In the genomic region with DNA sequence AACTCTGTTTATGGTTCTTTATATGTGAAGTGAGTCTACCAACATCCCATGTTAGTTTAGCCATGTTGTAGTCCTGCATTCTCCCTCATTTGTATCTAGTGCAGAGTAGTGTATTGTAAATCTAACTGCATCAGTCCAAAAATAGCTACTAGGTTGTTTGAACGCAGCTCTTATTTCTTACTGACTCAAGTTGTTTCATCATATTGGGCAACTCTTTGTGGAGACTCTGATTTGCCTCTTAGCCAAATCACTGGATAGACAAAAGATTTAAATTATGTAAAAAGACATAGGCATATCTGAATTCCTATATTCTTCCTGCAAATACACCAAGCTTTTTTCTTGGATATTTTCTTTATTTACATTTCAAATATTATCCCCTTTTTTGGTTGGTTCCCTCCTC, we compare ENCODE assay signal across 26 mouse cellular contexts.
"Had no signal": no experiment of that assay in that cellular context is flagged by ENCODE, and none has a peak within 500 bp of the region (broad histone marks: within the 10 kb centered on the region; RNA-seq: fewer than 3 reads in every experiment).

No protein-coding gene starts in this region.

- H3K4me1 ChIP-seq: embryonic facial prominence, embryonic 10.5 days; embryonic facial prominence, embryonic 12.5 days; embryonic facial prominence, embryonic 13.5 days; embryonic facial prominence, embryonic 15.5 days; forebrain, embryonic 10.5 days; forebrain, embryonic 12.5 days; heart, embryonic 10.5 days had no signal

- ATAC-seq: forebrain, embryonic 13.5 days; forebrain, embryonic 14.5 days; forebrain, embryonic 15.5 days; forebrain, embryonic 16.5 days; forebrain, postnatal 0 days had no signal

- H3K4me2 ChIP-seq: embryonic facial prominence, embryonic 12.5 days; embryonic facial prominence, embryonic 13.5 days; embryonic facial prominence, embryonic 15.5 days; forebrain, embryonic 12.5 days; forebrain, embryonic 13.5 days; forebrain, embryonic 15.5 days had no signal

- H3K36me3 ChIP-seq: embryonic facial prominence, embryonic 10.5 days; embryonic facial prominence, embryonic 12.5 days; embryonic facial prominence, embryonic 13.5 days; embryonic facial prominence, embryonic 15.5 days; forebrain, embryonic 10.5 days; forebrain, embryonic 12.5 days; forebrain, embryonic 15.5 days; heart, embryonic 10.5 days had no signal

- H3K9ac ChIP-seq: embryonic facial prominence, embryonic 12.5 days; embryonic facial prominence, embryonic 13.5 days; embryonic facial prominence, embryonic 15.5 days; forebrain, embryonic 12.5 days; forebrain, embryonic 13.5 days; forebrain, embryonic 15.5 days; forebrain, postnatal 0 days had no signal

- H3K27me3 ChIP-seq: embryonic facial prominence, embryonic 12.5 days; embryonic facial prominence, embryonic 13.5 days; embryonic facial prominence, embryonic 15.5 days; forebrain, embryonic 12.5 days; forebrain, embryonic 13.5 days; forebrain, embryonic 15.5 days had no signal

- H3K9me3 ChIP-seq: embryonic facial prominence, embryonic 10.5 days; embryonic facial prominence, embryonic 12.5 days; embryonic facial prominence, embryonic 13.5 days; embryonic facial prominence, embryonic 15.5 days; forebrain, embryonic 10.5 days; forebrain, embryonic 12.5 days; forebrain, embryonic 13.5 days; forebrain, embryonic 15.5 days; heart, embryonic 10.5 days had no signal

- H3K4me3 ChIP-seq: embryonic facial prominence, embryonic 10.5 days; embryonic facial prominence, embryonic 12.5 days; embryonic facial prominence, embryonic 13.5 days; embryonic facial prominence, embryonic 15.5 days; erythroblast, embryonic 14.5 days; forebrain, embryonic 10.5 days; forebrain, embryonic 12.5 days; forebrain, embryonic 13.5 days; forebrain, embryonic 15.5 days; gastrocnemius, adult 2 months; heart, adult 2 months; heart, embryonic 10.5 days had no signal

- DNase-seq: cerebellum, adult 9-11 months; cerebellum, postnatal 10 days; cerebellum, postnatal 14 days; cerebellum, postnatal 25 days; cerebellum, postnatal 36 days; embryo, embryonic 11 days; forebrain, postnatal 0 days; gastrocnemius, adult 2 months; gastrocnemius, postnatal 10 days; gastrocnemius, postnatal 14 days; gastrocnemius, postnatal 25 days; gastrocnemius, postnatal 36 days; heart, adult 18-20 months; heart, adult 2 months had no signal

- H3K27ac ChIP-seq: embryonic facial prominence, embryonic 10.5 days; embryonic facial prominence, embryonic 12.5 days; embryonic facial prominence, embryonic 13.5 days; embryonic facial prominence, embryonic 15.5 days; forebrain, embryonic 10.5 days; forebrain, embryonic 12.5 days; forebrain, embryonic 13.5 days; forebrain, embryonic 15.5 days; gastrocnemius, adult 2 months; heart, adult 2 months; heart, embryonic 10.5 days had no signal
